Mouse (Mus musculus) lung, adult 2 months (tissue): Measurements from ENCODE around the gene Ddx23.

Source experiments
- CTCF ChIP-seq: fragments of 200-500 bp; IDR thresholded peaks from 2 replicates; pipeline ENCODE4 v1.5.1; 2011; ENCODE audit warnings: mild to moderate bottlenecking, low read length, control low read depth; ENCODE audit not compliant: insufficient read depth
- POLR2A ChIP-seq: fragments of 200-500 bp; IDR thresholded peaks from 2 replicates; pipeline ENCODE4 v1.6.1; 2011; ENCODE audit warnings: low read depth, mild to moderate bottlenecking, control low read depth, low read length, borderline replicate concordance; ENCODE audit errors: extremely low read depth

DNA sequence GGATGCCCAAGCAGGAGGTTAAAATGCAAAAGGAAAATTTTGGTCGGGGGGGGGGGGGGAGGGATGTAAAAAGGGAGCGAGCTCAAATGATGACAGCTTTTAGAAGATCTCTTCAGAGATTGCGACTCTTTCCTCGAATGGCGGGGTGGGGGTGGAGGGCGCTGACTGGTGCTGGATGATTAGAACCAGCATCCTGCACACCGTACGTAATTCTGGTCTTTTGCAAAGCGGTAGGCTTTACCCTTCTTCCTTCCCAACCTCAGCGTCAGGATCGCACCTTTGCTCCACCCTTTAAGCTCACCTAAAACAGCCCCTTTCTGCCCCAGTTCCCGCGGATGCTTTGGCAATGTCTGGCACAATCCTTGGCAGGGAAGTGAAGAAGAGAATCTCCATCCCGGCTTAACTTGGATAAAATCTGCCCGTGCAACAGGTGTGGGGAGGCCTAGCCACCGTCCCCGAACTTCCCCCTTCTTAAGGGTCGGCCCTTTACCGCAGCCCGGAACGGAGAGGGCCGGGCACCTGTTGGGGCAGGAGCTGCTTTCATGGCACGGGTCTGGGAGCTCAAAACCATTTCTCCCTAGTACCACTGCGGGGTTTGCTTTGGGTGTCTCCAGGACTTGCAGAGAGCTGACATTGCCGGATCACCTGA is 28.7 kb downstream of the Ddx23 start:
- no peak for TF ChIP-seq CTCF
- TF ChIP-seq POLR2A = no peak
